Mouse (Mus musculus) MN1 (cell line): ENCODE measurements around the gene Kcna4.
A peak's percentile ranks its signal among the peaks of the same experiment; 100 is the strongest.

ENCODE experiments used
- DNase-seq: peaks from one replicate; pipeline ENCODE4 v3.0.0-alpha.2; 2016; ENCODE audit warnings: low spot score

The Kcna4 gene

GRCm38 (mm10) chr2:107289990-107290696 is at the start of gene Kcna4:
TSS of gene Kcna4 (plus strand) at chr2:107290639.
- peak; percentile 78 for DNase-seq

- DNase-seq, result no peak
These were observed 32.3 kb upstream of the Kcna4 start for GRCm38 (mm10) chr2:107258091-107258490.

- no peak for DNase-seq
These were observed 24.2 kb upstream of the Kcna4 start for GRCm38 (mm10) chr2:107266251-107266650.

GRCm38 (mm10) chr2:107270050-107270449 is 20.4 kb upstream of the Kcna4 start:
- no peak for DNase-seq

GRCm38 (mm10) chr2:107290697-107291019 is 219 bp downstream of the Kcna4 start:
- DNase-seq, result no peak

- peak; percentile 35 for DNase-seq
These were observed 703 bp downstream of the Kcna4 start for GRCm38 (mm10) chr2:107291142-107291541.

- DNase-seq, result no peak
These were observed 4.1 kb downstream of the Kcna4 start for GRCm38 (mm10) chr2:107294521-107294920.

GRCm38 (mm10) chr2:107301886-107302285 is 11.4 kb downstream of the Kcna4 start:
- DNase-seq, result no peak

GRCm38 (mm10) chr2:107304707-107305106 is 14.3 kb downstream of the Kcna4 start:
- peak; percentile 49 for DNase-seq

- DNase-seq, result no peak
These were observed 15.6 kb downstream of the Kcna4 start for GRCm38 (mm10) chr2:107306077-107306476.

- no peak for DNase-seq
These were observed 28.2 kb downstream of the Kcna4 start for GRCm38 (mm10) chr2:107318636-107319035.

- DNase-seq, result no peak
These were observed 31.3 kb downstream of the Kcna4 start for GRCm38 (mm10) chr2:107321596-107322226.

- DNase-seq, result no peak
These were observed 33.7 kb downstream of the Kcna4 start for GRCm38 (mm10) chr2:107324090-107324489.

GRCm38 (mm10) chr2:107327276-107327675 is 36.8 kb downstream of the Kcna4 start:
- no peak for DNase-seq

GRCm38 (mm10) chr2:107341291-107341690 is 50.9 kb downstream of the Kcna4 start:
- DNase-seq, result no peak

GRCm38 (mm10) chr2:107344807-107345206 is 54.4 kb downstream of the Kcna4 start:
- DNase-seq, result no peak

- no peak for DNase-seq
These were observed 54.9 kb downstream of the Kcna4 start for GRCm38 (mm10) chr2:107345299-107345698.
